In genomic region chr9:60687415-60687814, GRCm38 (mm10) we compare ENCODE assay signal across 8 mouse cellular contexts. TPM values are rescaled to one million over a fixed set of nuclear protein-coding genes. Genes with fewer than 3 reads are reported as not detected.
DNase-seq lines count a peak whose midpoint lies in the region; ATAC-seq and TF ChIP-seq lines count a peak whose summit lies in the region.

No protein-coding gene starts in this region.

- H3K36me3 ChIP-seq in heart, embryonic 14.5 days (ENCODE audit: control insufficient read depth, insufficient read depth, low read length): peaks cover 10% of the 10 kb centered on the region; the same call in 1 of the 2 replicates
- no peaks in the 10 kb centered on the region for H3K36me3 ChIP-seq in E14TG2a.4 (ENCODE audit: insufficient read depth, low read length)
- peaks cover 25% of the 10 kb centered on the region for H3K36me3 ChIP-seq in embryonic facial prominence, embryonic 10.5 days (replicated peaks)
- H3K36me3 ChIP-seq in midbrain, embryonic 12.5 days: peaks cover 17% of the 10 kb centered on the region

- H3K9me3 ChIP-seq in heart, embryonic 14.5 days (ENCODE audit: control insufficient read depth, low read length): no peaks in the 10 kb centered on the region
- peaks cover 5% of the 10 kb centered on the region; the same call in 1 of the 2 replicates for H3K9me3 ChIP-seq in E14TG2a.4 (ENCODE audit: low read length)
- H3K9me3 ChIP-seq in embryonic facial prominence, embryonic 10.5 days: no peaks in the 10 kb centered on the region
- H3K9me3 ChIP-seq in midbrain, embryonic 12.5 days: no peaks in the 10 kb centered on the region

- peak overlapping the region; percentile 74 for H3K4me2 ChIP-seq in heart, embryonic 14.5 days (ENCODE audit: low read length)
- peak overlapping the region; percentile 52 for H3K4me2 ChIP-seq in midbrain, embryonic 12.5 days (replicated peaks)

- H3K27me3 ChIP-seq in heart, embryonic 14.5 days (ENCODE audit: control insufficient read depth, insufficient read depth, low read length): no peaks in the 10 kb centered on the region
- H3K27me3 ChIP-seq in E14TG2a.4 (ENCODE audit: insufficient read depth, low read length): no peaks in the 10 kb centered on the region
- no peaks in the 10 kb centered on the region for H3K27me3 ChIP-seq in embryonic facial prominence, embryonic 10.5 days (replicated peaks; ENCODE audit: low read depth, poor library complexity, severe bottlenecking)
- H3K27me3 ChIP-seq in midbrain, embryonic 12.5 days: no peaks in the 10 kb centered on the region

- intact Hi-C loops in left cerebral cortex, postnatal 14 days (cut with DNase I): no loop called here

- peak overlapping the region; percentile 66 for H3K9ac ChIP-seq in heart, embryonic 14.5 days (ENCODE audit: low read length)
- peak overlapping the region; percentile 60 for H3K9ac ChIP-seq in midbrain, embryonic 12.5 days (replicated peaks)

- no peak for TF ChIP-seq CTCF in E14TG2a.4 (conservative IDR thresholded peaks at IDR 0.05; ENCODE audit: low read length)

- peak overlapping the region; percentile 68 to 71 for H3K27ac ChIP-seq in heart, embryonic 14.5 days (replicated peaks in 1 of 2; ENCODE audit: control insufficient read depth in 1 of 2, insufficient read depth in 1 of 2, low read depth in 2 of 2, low read length in 2 of 2)
- peak overlapping the region; percentile 93 for H3K27ac ChIP-seq in embryonic facial prominence, embryonic 10.5 days (replicated peaks)
- H3K27ac ChIP-seq in midbrain, embryonic 12.5 days (replicated peaks): peak overlapping the region; percentile 98

- no peak for DNase-seq in heart, adult 18-20 months
- DNase-seq in embryonic facial prominence, embryonic 10.5 days (ENCODE audit: low spot score): no peak
- peak; percentile 58 to 67 for DNase-seq in left cerebral cortex, postnatal 14 days (ENCODE audit: low spot score in 2 of 2)
- no peak for DNase-seq in ovary, postnatal 36 days (ENCODE audit: low spot score)
- DNase-seq in natural killer cell, adult 2 months (ENCODE audit: low spot score in 2 of 2): no peak

- 0 out of 2 replicates have a peak, but pooled peaks have one; percentile 31 for ATAC-seq in heart, embryonic 14.5 days (ENCODE audit: insufficient number of reproducible peaks, insufficient read depth, low FRiP score, low read depth)
- no peak; the same call in 1 of the 2 replicates for ATAC-seq in midbrain, embryonic 12.5 days (ENCODE audit: low FRiP score, low read depth)

- H3K4me3 ChIP-seq in heart, embryonic 14.5 days (ENCODE audit: control insufficient read depth in 1 of 2, insufficient read depth in 1 of 2, low read depth in 1 of 2, low read length in 2 of 2): peak overlapping the region; percentile 57 to 83
- peak overlapping the region; percentile 81 for H3K4me3 ChIP-seq in E14TG2a.4 (replicated peaks; ENCODE audit: low read length)
- peak overlapping the region; percentile 66 for H3K4me3 ChIP-seq in embryonic facial prominence, embryonic 10.5 days
- H3K4me3 ChIP-seq in midbrain, embryonic 12.5 days: peak overlapping the region; percentile 63

- H3K4me1 ChIP-seq in heart, embryonic 14.5 days (ENCODE audit: control insufficient read depth in 2 of 2, insufficient read depth in 2 of 2, low read length in 2 of 2): peaks cover 2 to 3% of the 10 kb centered on the region in 2 experiments; a peak in 2 of 4 replicates
- H3K4me1 ChIP-seq in E14TG2a.4 (replicated peaks; ENCODE audit: low read depth, low read length): peaks cover 12% of the 10 kb centered on the region
- H3K4me1 ChIP-seq in embryonic facial prominence, embryonic 10.5 days: peaks cover 4% of the 10 kb centered on the region
- H3K4me1 ChIP-seq in midbrain, embryonic 12.5 days: peaks cover 16% of the 10 kb centered on the region

- WGBS in heart, embryonic 14.5 days: 3% methylated on average over 7 of the region's 7 CpGs
- 3% methylated on average over 7 of the region's 7 CpGs for WGBS in embryonic facial prominence, embryonic 10.5 days
- 0% methylated on average over 7 of the region's 7 CpGs for WGBS in midbrain, embryonic 12.5 days

RNA-seq across cellular contexts. Expression of gene Lrrc49, which starts 0.5 kb away (rescaled TPM):
- polyA plus RNA-seq in heart, embryonic 14.5 days (2014; fragmentation: Nextera tagmentation; extraction: Ambion mirVana): 8.9 and 10.4 TPM in 2 replicates
- 1 to 10 TPM; 3.5 to 4.4 TPM for total RNA-seq in heart, adult 18-20 months (2021)
- polyA plus RNA-seq in embryonic facial prominence, embryonic 10.5 days (2016; fragmentation: Nextera tagmentation; extraction: Ambion mirVana): 25.9 and 27.1 TPM in 2 replicates
- 10 to 100 TPM; 71.7 to 75.8 TPM for total RNA-seq in left cerebral cortex, postnatal 14 days (2021)
- polyA plus RNA-seq in midbrain, embryonic 12.5 days (2016; fragmentation: Nextera tagmentation; extraction: Ambion mirVana): 59.4 and 60.2 TPM in 2 replicates

RNA-seq across cellular contexts. Expression of gene Larp6, which starts 25.4 kb away (rescaled TPM):
- 0.61 and 0.68 TPM in 2 replicates for polyA plus RNA-seq in heart, embryonic 14.5 days (2014; fragmentation: Nextera tagmentation; extraction: Ambion mirVana)
- 1 to 10 TPM; 1.1 to 1.3 TPM for total RNA-seq in heart, adult 18-20 months (2021)
- polyA plus RNA-seq in embryonic facial prominence, embryonic 10.5 days (2016; fragmentation: Nextera tagmentation; extraction: Ambion mirVana): 0.72 TPM in 2 replicates
- total RNA-seq in left cerebral cortex, postnatal 14 days (2021): 10 to 100 TPM; 34.8 to 35.5 TPM
- polyA plus RNA-seq in midbrain, embryonic 12.5 days (2016; fragmentation: Nextera tagmentation; extraction: Ambion mirVana): 4.8 and 5.6 TPM in 2 replicates

Comparison
In these comparisons a context has a peak if more than half of its experiments do, and no peak if none do; other contexts are left out.
1. DNase-seq: peak in left cerebral cortex, postnatal 14 days (2 of 2); none in heart, adult 18-20 months (0 of 2), embryonic facial prominence, embryonic 10.5 days (single experiment), ovary, postnatal 36 days (single experiment) and natural killer cell, adult 2 months (0 of 2).
2. Peak in every context shown above with its lines, with median percentiles within 50 percentile points of each other: H3K27ac ChIP-seq and H3K4me3 ChIP-seq.